Mouse (Mus musculus) forebrain, postnatal 0 days (tissue): ENCODE results near the gene Map4. TPM values are rescaled to one million over a fixed set of nuclear protein-coding genes. Genes with fewer than 3 reads are reported as not detected.
A peak's percentile ranks its signal among the peaks of the same experiment; 100 is the strongest.

Source experiments
- ATAC-seq: fragments of 200-750 bp; cut with Nextera tagmentation; 2 replicates; pipeline ENCODE4 v1.8.0; 2017; ENCODE audit warnings: mild to moderate bottlenecking, moderate library complexity
- DNase-seq: peaks from one replicate; pipeline ENCODE4 v3.0.0-alpha.2; 2015
- H3K27ac ChIP-seq: fragments of 300-500 bp; sonication (generic); 2 replicates; pipeline ENCODE4 v1.5.1; 2014; ENCODE audit warnings: low read depth, mild to moderate bottlenecking, antibody characterized with exemption, low read length, moderate library complexity, mixed read lengths
- H3K27me3 ChIP-seq: fragments of 300-500 bp; sonication (generic); 2 replicates; pipeline ENCODE4 v1.6.1; 2014; ENCODE audit warnings: mild to moderate bottlenecking, low read length, mixed read lengths; ENCODE audit not compliant: insufficient read depth
- H3K36me3 ChIP-seq: fragments of 300-500 bp; sonication (generic); 2 replicates; pipeline ENCODE4 v1.6.1; 2014; ENCODE audit warnings: mild to moderate bottlenecking, moderate library complexity; ENCODE audit not compliant: insufficient read depth
- H3K4me1 ChIP-seq: fragments of 300-500 bp; sonication (generic); 2 replicates; pipeline ENCODE4 v1.6.1; 2014; ENCODE audit warnings: antibody characterized with exemption; ENCODE audit not compliant: insufficient read depth
- H3K4me2 ChIP-seq: fragments of 300-500 bp; sonication (generic); 2 replicates; pipeline ENCODE4 v1.6.1; 2014; ENCODE audit warnings: low read depth, mild to moderate bottlenecking, moderate library complexity
- H3K4me3 ChIP-seq: fragments of 300-500 bp; sonication (generic); 2 replicates; pipeline ENCODE4 v1.5.1; 2014; ENCODE audit warnings: low read depth, low read length, mixed read lengths
- H3K9ac ChIP-seq: fragments of 300-500 bp; sonication (generic); 2 replicates; pipeline ENCODE4 v1.6.1; 2014; ENCODE audit warnings: mild to moderate bottlenecking
- H3K9me3 ChIP-seq: fragments of 300-500 bp; sonication (generic); 2 replicates; pipeline ENCODE4 v1.6.1; 2016; ENCODE audit warnings: low read length
- CTCF ChIP-seq: sonication (generic); IDR thresholded peaks from 2 replicates; pipeline ENCODE4 v1.5.1; 2016; ENCODE audit warnings: antibody characterized with exemption, control low read depth, low read depth
- WGBS: fragments of 180-500 bp; shearing (Covaris S2); extraction: QIAGEN DNeasy Blood & Tissue Kit; methylation state at CpG from one replicate; pipeline ENCODE4 v1.1.7; 2014; 5-methylcytosine and 5-hydroxymethylcytosine counted together
- polyA plus RNA-seq: library from polyadenylated mRNA; unstranded; fragments of >200 nt; fragmentation: Nextera tagmentation; extraction: Ambion mirVana; gene quantifications from 2 replicates; pipeline ENCODE4 v1.2.1, GENCODE M21; 2015
- total RNA-seq: library from RNA; depleted of rRNA; stranded (reverse); fragments of >200 nt; gene quantifications from 2 replicates; pipeline ENCODE4 v1.2.3, GENCODE M21; 2014

Gene Map4
- total and polyA plus RNA-seq, 2 experiments from 2014 or later: 201 to 237 TPM

GRCm38 (mm10) chr9:110097791-110098190, 166.5 kb downstream of the Map4 start:
- 86% methylated on average over 3 of the region's 3 CpGs for WGBS
- DNase-seq (no peak), ATAC-seq (no peak)
- TF ChIP-seq CTCF: no peak
- H3K27me3 ChIP-seq: no peaks in the 10 kb centered on the region
- no peaks in the 10 kb centered on the region for H3K9me3 ChIP-seq
- H3K4me3 ChIP-seq: no peak overlapping the region
- H3K36me3 ChIP-seq: peaks cover 55% of the 10 kb centered on the region
- no peak overlapping the region for H3K27ac ChIP-seq
- no peak overlapping the region for H3K4me2 ChIP-seq
- no peaks in the 10 kb centered on the region for H3K4me1 ChIP-seq
- no peak overlapping the region for H3K9ac ChIP-seq

DNA sequence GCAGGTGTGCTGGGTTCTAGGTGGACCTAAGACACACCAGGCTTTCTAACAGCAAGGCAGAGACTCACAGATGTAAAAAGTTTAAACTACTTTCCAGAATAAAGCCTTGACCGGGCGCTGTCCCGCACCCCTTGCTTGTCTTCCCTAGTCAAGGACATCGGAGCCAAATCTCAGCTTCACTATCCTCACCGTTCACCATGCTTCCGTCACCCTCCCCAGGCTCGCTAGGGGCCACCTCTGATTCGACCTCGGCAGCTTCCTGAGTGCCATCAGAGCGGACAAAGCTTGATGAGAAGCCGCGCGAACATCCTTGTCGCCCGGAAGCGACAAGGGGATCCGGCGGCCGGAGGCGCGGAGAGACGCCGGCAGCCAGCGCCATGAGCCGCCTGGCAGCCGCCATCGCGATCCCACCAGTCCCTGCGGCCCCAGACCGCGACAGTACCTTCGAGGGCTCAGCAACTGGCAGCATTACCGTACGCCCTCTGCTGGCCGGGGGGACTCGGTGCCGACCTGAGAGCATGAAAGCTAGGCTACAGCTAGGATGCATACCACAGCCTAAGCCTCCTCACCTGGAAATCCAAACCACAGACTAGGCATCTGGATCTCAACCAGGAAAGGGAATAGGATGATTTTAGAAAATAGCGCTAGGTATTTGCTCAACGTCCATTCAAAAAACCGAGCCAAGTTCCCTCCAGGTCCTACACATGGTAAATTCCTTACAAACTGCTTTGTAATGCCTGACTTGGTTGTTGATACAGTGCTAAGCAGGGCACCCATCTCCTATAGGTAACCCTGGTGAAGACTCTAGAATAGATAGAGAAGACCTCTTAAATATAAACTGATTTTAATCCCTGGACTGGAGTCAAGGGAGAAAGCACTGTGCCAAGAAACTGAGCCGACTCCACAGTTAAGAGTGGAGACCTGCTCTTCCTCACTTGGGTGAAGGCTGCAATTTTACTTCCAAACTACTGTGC, 169.7 kb downstream of the Map4 start:
- H3K27me3 ChIP-seq: no peaks in the 10 kb centered on the region
- peak; percentile 93 for DNase-seq
- whole genome bisulfite sequencing: 3% methylated on average over 41 of the region's 41 CpGs
- H3K36me3 ChIP-seq: peaks cover 57% of the 10 kb centered on the region
- peak overlapping the region; percentile 70 for H3K9ac ChIP-seq
- H3K27ac ChIP-seq: 0 out of 2 replicates have a peak overlapping the region, but pooled peaks have one; percentile 21
- peak overlapping the region; percentile 75 for H3K4me2 ChIP-seq
- TF ChIP-seq CTCF: peak; percentile 98
- no peaks in the 10 kb centered on the region for H3K9me3 ChIP-seq
- H3K4me1 ChIP-seq: no peaks in the 10 kb centered on the region
- peak; percentile 100 for ATAC-seq
- peak overlapping the region; percentile 77 for H3K4me3 ChIP-seq

- Histone ChIP-seq H3K27me3 (no peaks in the 10 kb centered on the region), H3K36me3 (peaks cover 18% of the 10 kb centered on the region), H3K9ac (peak overlapping the region; percentile 91), H3K4me2 (peak overlapping the region; percentile 69), H3K4me1 (peaks cover 7% of the 10 kb centered on the region; the same call in 1 of the 2 replicates), H3K9me3 (no peaks in the 10 kb centered on the region), H3K4me3 (peak overlapping the region; percentile 67), H3K27ac (peak overlapping the region; percentile 95)
- WGBS: 5% methylated on average over 10 of the region's 10 CpGs
- no peak for DNase-seq
- TF ChIP-seq CTCF: peak; percentile 8; the same call in 1 of the 2 replicates
- no peak for ATAC-seq
Measured at GRCm38 (mm10) chr9:110116353-110116976, 185.2 kb downstream of the Map4 start.

DNA sequence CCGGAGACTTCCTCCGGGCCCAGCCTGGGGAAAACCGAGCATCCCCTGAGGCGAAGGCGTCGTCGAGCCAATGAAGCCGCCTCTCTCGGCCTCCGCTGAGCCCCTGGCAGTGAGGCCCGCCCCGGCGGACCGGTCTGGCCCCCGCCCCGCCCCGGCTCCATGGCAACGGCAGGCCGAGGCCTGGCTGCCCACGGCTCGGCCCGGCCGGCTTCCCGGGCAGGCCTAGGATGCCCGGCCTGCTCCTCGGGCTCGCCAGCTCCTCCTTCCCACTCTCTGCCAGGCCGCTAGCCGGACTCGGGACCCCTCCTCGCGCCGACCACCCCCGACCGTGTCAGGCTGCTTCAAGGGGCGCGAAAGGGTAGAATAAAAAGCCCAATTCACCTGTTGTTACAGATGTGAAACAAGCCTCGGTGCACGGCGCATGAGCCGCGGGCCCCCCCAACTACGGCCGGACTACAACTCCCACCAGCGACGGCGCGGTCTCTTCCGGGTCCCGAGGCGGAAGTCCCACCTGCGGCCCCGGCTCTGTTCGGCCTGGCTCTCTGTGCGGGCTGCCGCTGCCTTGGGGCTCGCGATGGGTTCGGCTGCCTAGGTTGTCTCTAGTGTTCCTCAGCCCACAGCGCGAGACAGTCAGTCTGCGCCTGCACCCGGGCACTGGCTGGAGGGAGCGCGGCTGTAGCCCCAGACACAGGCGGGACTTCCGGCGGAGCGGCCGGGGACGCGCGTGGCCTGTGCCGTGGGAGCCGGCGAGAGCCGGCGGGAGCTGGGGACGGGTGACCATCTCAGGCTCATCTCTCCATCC, 185.9 kb downstream of the Map4 start, which contains the start of gene Smarcc1:
Gene Smarcc1 (plus strand): TSS at position 732 of the 802 bp plus-strand sequence.
- ATAC-seq (peak; percentile 97), DNase-seq (peak; percentile 93)
- H3K36me3 ChIP-seq: peaks cover 13% of the 10 kb centered on the region
- no peak for TF ChIP-seq CTCF
- H3K27me3 ChIP-seq: no peaks in the 10 kb centered on the region
- peak within 1 kb of the TSS; percentile 67 for H3K4me3 ChIP-seq
- peak within 1 kb of the TSS; percentile 95 for H3K27ac ChIP-seq
- peak within 1 kb of the TSS; percentile 91 for H3K9ac ChIP-seq
- under 1% methylated on average over 77 of the region's 79 CpGs for WGBS
- peak within 1 kb of the TSS; percentile 69 for H3K4me2 ChIP-seq
- peaks cover 7% of the 10 kb centered on the region; the same call in 1 of the 2 replicates for H3K4me1 ChIP-seq
- H3K9me3 ChIP-seq: no peaks in the 10 kb centered on the region

DNA sequence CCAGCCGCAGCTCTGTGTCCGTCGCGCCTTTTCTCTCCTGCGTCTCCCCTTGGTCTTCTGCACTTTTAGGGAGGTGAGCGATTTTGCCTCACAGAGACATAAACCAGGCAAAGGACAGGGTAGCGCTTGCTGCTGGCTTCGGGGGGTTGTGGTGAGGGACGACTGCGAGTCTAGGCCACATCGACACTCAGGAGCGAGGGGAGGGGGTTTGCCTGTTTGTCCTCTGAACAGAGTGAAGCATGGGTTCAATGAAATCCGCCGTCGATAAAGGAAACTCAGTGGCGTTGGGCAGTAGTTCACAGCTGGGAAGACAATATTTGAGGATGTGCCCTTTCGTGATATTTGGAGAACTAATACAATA, 186.5 kb downstream of the Map4 start, which contains the start of gene Dhx30:
Gene Dhx30 (minus strand): TSS at position 52 of the 361 bp plus-strand sequence.
- Histone ChIP-seq H3K4me1 (peaks cover 7% of the 10 kb centered on the region; the same call in 1 of the 2 replicates), H3K36me3 (peaks cover 7% of the 10 kb centered on the region), H3K27ac (peak within 1 kb of the TSS; percentile 95), H3K4me3 (peak within 1 kb of the TSS; percentile 67), H3K27me3 (no peaks in the 10 kb centered on the region), H3K9me3 (no peaks in the 10 kb centered on the region), H3K9ac (peak within 1 kb of the TSS; percentile 91), H3K4me2 (peak within 1 kb of the TSS; percentile 69)
- ATAC-seq (peak; percentile 42), DNase-seq (no peak)
- no peak for TF ChIP-seq CTCF
- WGBS: under 1% methylated on average over 17 of the region's 17 CpGs

GRCm38 (mm10) chr9:110118249-110118648, 187.0 kb downstream of the Map4 start:
- H3K4me1 ChIP-seq: peaks cover 7% of the 10 kb centered on the region; the same call in 1 of the 2 replicates
- H3K4me3 ChIP-seq: peak overlapping the region; percentile 67
- ATAC-seq: no peak
- H3K4me2 ChIP-seq: peak overlapping the region; percentile 69
- H3K27me3 ChIP-seq: no peaks in the 10 kb centered on the region
- H3K36me3 ChIP-seq: peaks cover 2% of the 10 kb centered on the region; the same call in 1 of the 2 replicates
- peak overlapping the region; percentile 95 for H3K27ac ChIP-seq
- H3K9ac ChIP-seq: peak overlapping the region; percentile 91
- no peak for TF ChIP-seq CTCF
- no peak for DNase-seq
- WGBS: 37% methylated on average over 1 of the region's 1 CpGs
- no peaks in the 10 kb centered on the region for H3K9me3 ChIP-seq
